Comparison of ENCODE assay signal across 11 mouse cellular contexts in the genomic region with DNA sequence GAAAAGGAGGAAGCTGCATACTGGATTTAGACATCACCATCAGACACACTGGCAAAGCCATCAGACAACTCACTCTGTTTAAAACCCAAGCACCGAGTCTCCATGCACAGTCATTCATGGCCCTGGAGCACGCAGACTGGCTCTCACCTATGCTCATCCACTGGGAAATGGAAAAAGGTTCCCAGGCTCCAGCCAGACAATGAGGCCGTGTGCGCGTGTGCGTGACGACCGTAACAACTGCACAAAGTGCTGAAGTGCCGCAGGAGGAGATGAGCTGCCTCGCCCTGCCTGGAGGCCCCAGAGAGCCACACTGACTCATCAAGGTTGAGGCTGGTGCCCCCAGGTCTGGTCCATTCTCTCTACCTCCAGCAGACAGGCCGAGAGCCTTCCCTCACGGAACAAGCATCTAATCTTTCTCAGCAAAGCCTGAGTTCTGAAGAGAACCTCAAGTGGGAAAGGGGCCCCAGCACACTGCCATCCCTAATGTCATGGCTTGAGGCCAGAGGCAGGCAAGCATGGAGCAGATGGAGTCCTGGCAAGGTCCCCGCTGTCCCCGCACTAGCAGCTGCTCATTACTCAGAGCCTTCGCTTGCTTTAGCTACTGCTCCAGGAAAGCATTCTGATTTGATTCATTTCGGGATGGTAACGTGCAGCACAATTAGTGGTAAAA. TPM values are rescaled to one million over a fixed set of nuclear protein-coding genes. Genes with fewer than 3 reads are reported as not detected.
A peak's percentile ranks its signal among the peaks of the same experiment; 100 is the strongest.
DNase-seq lines count a peak whose midpoint lies in the region; ATAC-seq lines count a peak whose summit lies in the region.
"Had no signal": no experiment of that assay in that cellular context is flagged by ENCODE, and none has a peak within 500 bp of the region (broad histone marks: within the 10 kb centered on the region; RNA-seq: fewer than 3 reads in every experiment).

No protein-coding gene starts in this region.

- ATAC-seq in kidney, embryonic 16.5 days (ENCODE audit: low FRiP score, low TSS enrichment) = peak; percentile 42; the same call in 1 of the 2 replicates
- ATAC-seq in neural tube, embryonic 13.5 days (ENCODE audit: low read depth) = peak; percentile 82
- ATAC-seq in granulocyte monocyte progenitor cell, adult 5-6 weeks (replicated peaks; ENCODE audit: poor library complexity, severe bottlenecking) = no peak
- ATAC-seq in erythroblast, adult 5-6 weeks (replicated peaks; ENCODE audit: low FRiP score, poor library complexity, severe bottlenecking) = no peak

- no peaks in the 10 kb centered on the region for H3K27me3 ChIP-seq in kidney, embryonic 16.5 days (ENCODE audit: insufficient read depth, low read length)
- H3K27me3 ChIP-seq in neural tube, embryonic 13.5 days = no peaks in the 10 kb centered on the region
- H3K27me3 ChIP-seq: embryonic facial prominence, embryonic 12.5 days; limb, embryonic 13.5 days had no signal

- no peak for DNase-seq in kidney, adult 18-20 months
- peak; percentile 96 for DNase-seq in cerebellum, adult 9-11 months
- peak; percentile 75 for DNase-seq in layer of hippocampus, adult 11-12 months (ENCODE audit: low spot score)
- no peak for DNase-seq in thymus, postnatal 14 days

- H3K4me1 ChIP-seq in kidney, embryonic 16.5 days (ENCODE audit: insufficient read depth, low read length) = peaks cover 6% of the 10 kb centered on the region
- peaks cover 24% of the 10 kb centered on the region for H3K4me1 ChIP-seq in neural tube, embryonic 13.5 days (replicated peaks)
- H3K4me1 ChIP-seq: embryonic facial prominence, embryonic 12.5 days had no signal

- no peak overlapping the region for H3K27ac ChIP-seq in kidney, embryonic 16.5 days (ENCODE audit: low read length)
- peak overlapping the region; percentile 74 for H3K27ac ChIP-seq in neural tube, embryonic 13.5 days (replicated peaks)
- H3K27ac ChIP-seq: embryonic facial prominence, embryonic 12.5 days; limb, embryonic 13.5 days had no signal

- peaks cover 33% of the 10 kb centered on the region for H3K36me3 ChIP-seq in kidney, embryonic 16.5 days (ENCODE audit: insufficient read depth, low read length)
- H3K36me3 ChIP-seq in neural tube, embryonic 13.5 days = peaks cover 37% of the 10 kb centered on the region

- H3K9me3 ChIP-seq in kidney, embryonic 16.5 days (ENCODE audit: low read length) = no peaks in the 10 kb centered on the region
- no peaks in the 10 kb centered on the region for H3K9me3 ChIP-seq in neural tube, embryonic 13.5 days
- H3K9me3 ChIP-seq: embryonic facial prominence, embryonic 12.5 days; G1E; limb, embryonic 13.5 days had no signal

- 71% methylated on average over 17 of the region's 17 CpGs for WGBS in kidney, embryonic 16.5 days
- WGBS in neural tube, embryonic 13.5 days = 61% methylated on average over 17 of the region's 17 CpGs

- no peak overlapping the region for H3K4me2 ChIP-seq in kidney, embryonic 16.5 days (replicated peaks; ENCODE audit: low read depth, low read length)
- no peak overlapping the region for H3K4me2 ChIP-seq in neural tube, embryonic 13.5 days
- H3K4me2 ChIP-seq: embryonic facial prominence, embryonic 12.5 days; limb, embryonic 13.5 days had no signal

- H3K4me3 ChIP-seq in kidney, embryonic 16.5 days (ENCODE audit: low read length) = no peak overlapping the region
- no peak overlapping the region for H3K4me3 ChIP-seq in neural tube, embryonic 13.5 days
- H3K4me3 ChIP-seq: embryonic facial prominence, embryonic 12.5 days; limb, embryonic 13.5 days had no signal

- H3K9ac ChIP-seq in kidney, embryonic 16.5 days (replicated peaks; ENCODE audit: low read length) = no peak overlapping the region
- H3K9ac ChIP-seq in neural tube, embryonic 13.5 days = no peak overlapping the region
- H3K9ac ChIP-seq: embryonic facial prominence, embryonic 12.5 days; limb, embryonic 13.5 days had no signal

RNA-seq across cellular contexts. Expression of a gene that starts 47.0 kb away (rescaled TPM):
- polyA plus RNA-seq in kidney, embryonic 16.5 days (2015; fragmentation: Nextera tagmentation; extraction: Ambion mirVana) = 26.3 and 30.9 TPM in 2 replicates
- polyA plus RNA-seq in neural tube, embryonic 13.5 days (2015; fragmentation: Nextera tagmentation; extraction: Ambion mirVana) = 25.1 and 25.5 TPM in 2 replicates
- total RNA-seq in granulocyte monocyte progenitor cell, adult 5-6 weeks (2014; fragmentation: Nextera tagmentation) = 18.8 and 25.5 TPM in 2 replicates
- 22.4 and 25.6 TPM in 2 replicates for total RNA-seq in granulocyte monocyte progenitor cell, adult 5-6 weeks (2017)
- 2.1 and 2.9 TPM in 2 replicates for total RNA-seq in erythroblast, adult 5-6 weeks (2015; ENCODE audit: low replicate concordance)
- 3.1 and 4.4 TPM in 2 replicates for total RNA-seq in erythroblast, adult 5-6 weeks (2017; ENCODE audit: low replicate concordance)

RNA-seq across cellular contexts. Expression of a gene that starts 56.2 kb away (rescaled TPM):
- polyA plus RNA-seq in kidney, embryonic 16.5 days (2015; fragmentation: Nextera tagmentation; extraction: Ambion mirVana) = 0.09 and 0.17 TPM in 2 replicates
- polyA plus RNA-seq in neural tube, embryonic 13.5 days (2015; fragmentation: Nextera tagmentation; extraction: Ambion mirVana) = 3.3 and 3.4 TPM in 2 replicates
- not detected in 2 replicates for total RNA-seq in granulocyte monocyte progenitor cell, adult 5-6 weeks (2014; fragmentation: Nextera tagmentation)
- not detected in 2 replicates for total RNA-seq in granulocyte monocyte progenitor cell, adult 5-6 weeks (2017)
- total RNA-seq in erythroblast, adult 5-6 weeks (2015; ENCODE audit: low replicate concordance) = not detected in 2 replicates
- total RNA-seq in erythroblast, adult 5-6 weeks (2017; ENCODE audit: low replicate concordance) = not detected in 2 replicates
- polyA plus RNA-seq: G1E had no signal

Comparison
In these comparisons a context has a peak if more than half of its experiments do, and no peak if none do; other contexts are left out.
1. ATAC-seq: peak in kidney, embryonic 16.5 days (single experiment) and neural tube, embryonic 13.5 days (single experiment); none in granulocyte monocyte progenitor cell, adult 5-6 weeks (single experiment) and erythroblast, adult 5-6 weeks (single experiment).
2. DNase-seq: peak in cerebellum, adult 9-11 months (single experiment) and layer of hippocampus, adult 11-12 months (single experiment); none in kidney, adult 18-20 months (single experiment) and thymus, postnatal 14 days (single experiment).